Mouse (Mus musculus) ovary, adult 18-20 months (tissue): ENCODE results near the gene D930048N14Rik.
A peak's percentile ranks its signal among the peaks of the same experiment; 100 is the strongest.
"Not testable (repeated sequence)": the region's sequence is repeated elsewhere in the genome, so short reads cannot be mapped to it uniquely, and the experiment has no call there.

Source experiments
- DNase-seq: peaks from one replicate; pipeline ENCODE4 v3.0.0; 2022; ENCODE audit warnings: low spot score, mixed read lengths

Gene D930048N14Rik

DNA sequence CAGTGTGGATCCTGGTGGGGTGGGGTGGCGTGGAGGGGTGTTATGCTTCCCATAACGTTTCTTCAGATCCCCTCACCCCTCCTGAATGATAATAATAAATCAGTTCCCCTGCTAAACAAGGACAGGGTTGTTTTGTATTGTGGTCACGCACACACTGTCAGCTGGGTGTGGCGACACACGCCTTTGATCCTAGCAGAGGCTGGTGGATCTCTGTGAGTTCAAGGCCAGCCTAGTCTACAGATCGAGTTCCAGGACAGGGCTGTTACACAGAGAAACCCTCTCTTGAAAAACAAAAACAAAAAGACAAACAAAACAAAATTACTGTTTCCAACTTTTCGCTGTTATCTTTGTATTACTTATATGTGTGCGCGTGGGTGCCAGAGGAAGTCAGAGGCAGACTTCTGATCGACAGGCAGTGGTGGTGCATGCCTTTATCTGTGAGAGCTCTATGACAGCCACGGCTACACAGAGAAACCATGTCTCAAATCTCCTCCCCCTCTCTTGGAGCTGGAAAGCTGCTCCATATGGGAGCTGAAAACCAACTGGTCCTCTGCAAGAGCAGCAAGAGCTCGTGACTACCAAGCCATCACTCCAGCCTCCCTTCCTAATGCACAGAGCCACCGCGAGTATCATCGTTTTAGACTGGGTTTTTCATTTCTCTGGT, 21.0 kb upstream of the D930048N14Rik start:
- peak; percentile 68 for DNase-seq

DNA sequence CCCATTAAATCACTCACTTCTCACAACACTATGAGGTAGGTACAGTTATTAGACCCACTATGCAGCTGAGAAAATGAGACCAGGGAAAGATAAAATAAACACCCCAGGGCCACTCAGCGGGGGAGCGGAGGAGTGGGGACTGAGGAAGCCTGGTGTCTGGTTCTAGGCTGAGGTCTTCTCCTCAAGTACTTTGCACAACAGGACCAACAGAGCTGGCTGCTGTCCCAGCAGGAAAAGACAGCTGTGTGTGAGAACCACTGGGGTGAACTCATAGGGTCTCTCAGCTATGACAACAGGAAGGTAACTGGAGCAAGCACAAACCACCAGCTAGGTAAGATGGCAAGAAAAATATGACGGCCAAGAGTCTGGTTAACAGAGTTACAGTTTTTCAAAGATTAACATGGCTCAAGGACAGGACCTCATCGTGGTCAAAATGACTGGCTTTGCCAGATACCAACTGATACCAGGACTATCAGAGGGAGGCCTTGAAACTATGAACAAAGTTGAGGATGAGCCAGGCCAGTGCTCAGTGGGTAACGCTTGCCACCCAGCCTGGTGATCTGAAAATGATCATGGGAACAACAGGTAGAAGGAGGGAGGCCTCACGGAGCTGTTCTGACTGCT, 18.5 kb upstream of the D930048N14Rik start:
- peak; percentile 58 for DNase-seq

DNA sequence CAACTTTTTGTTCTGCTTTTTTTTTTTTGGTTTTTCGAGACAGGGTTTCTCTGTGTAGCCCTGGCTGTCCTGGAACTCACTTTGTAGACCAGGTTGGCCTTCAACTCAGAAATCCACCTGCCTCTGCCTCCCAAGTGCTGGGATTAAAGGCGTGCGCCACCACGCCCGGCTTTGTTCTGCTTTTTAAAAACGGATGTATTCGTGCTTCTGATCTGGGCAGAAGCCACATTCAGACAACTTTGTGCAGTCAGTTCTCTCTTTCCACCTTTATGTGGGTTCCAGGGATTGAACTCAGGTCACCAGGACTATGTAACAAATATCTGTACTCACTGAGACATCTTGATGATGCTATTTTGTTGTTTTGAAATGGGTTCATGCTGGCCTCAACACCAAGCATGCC, 17.6 kb upstream of the D930048N14Rik start:
- DNase-seq: not testable (repeated sequence)

DNA sequence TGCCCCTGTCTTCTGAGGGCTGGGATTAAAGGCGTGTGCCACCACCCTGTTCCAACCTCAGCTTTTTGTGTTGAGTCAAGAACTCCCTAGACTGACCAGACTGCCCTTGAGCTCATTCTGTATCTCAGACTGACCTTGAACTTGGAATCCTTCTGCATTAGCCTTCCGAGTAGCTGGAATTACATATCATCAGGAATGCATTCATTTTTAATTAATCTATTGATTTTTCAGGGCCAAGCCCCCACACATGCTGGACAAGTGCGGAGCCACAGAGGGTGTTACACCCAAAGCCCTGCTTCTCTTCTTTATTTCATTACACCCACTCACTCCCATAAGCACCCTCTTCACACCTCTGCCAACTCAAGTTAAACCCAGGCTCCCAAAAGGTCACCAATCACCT, 17.0 kb upstream of the D930048N14Rik start:
- peak; percentile 38 for DNase-seq

DNA sequence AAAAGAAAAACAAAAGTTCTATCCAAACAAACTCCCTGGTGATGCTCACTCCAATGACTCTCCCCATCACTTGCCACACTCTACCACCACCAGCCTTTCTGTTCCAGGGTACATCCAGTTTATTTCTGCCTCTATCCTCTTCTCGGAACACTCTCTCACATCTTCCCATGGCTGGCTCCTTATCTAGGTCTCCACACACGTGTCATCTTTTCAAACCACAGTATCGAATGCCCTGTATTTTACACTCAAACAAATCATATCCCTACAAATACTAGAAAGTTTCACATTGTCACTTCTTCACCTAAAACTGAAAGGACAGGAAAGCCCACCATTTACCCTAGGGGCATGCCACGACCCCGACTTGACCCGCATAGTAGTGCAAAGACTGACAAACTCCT, 15.6 kb upstream of the D930048N14Rik start:
- DNase-seq: no peak

DNA sequence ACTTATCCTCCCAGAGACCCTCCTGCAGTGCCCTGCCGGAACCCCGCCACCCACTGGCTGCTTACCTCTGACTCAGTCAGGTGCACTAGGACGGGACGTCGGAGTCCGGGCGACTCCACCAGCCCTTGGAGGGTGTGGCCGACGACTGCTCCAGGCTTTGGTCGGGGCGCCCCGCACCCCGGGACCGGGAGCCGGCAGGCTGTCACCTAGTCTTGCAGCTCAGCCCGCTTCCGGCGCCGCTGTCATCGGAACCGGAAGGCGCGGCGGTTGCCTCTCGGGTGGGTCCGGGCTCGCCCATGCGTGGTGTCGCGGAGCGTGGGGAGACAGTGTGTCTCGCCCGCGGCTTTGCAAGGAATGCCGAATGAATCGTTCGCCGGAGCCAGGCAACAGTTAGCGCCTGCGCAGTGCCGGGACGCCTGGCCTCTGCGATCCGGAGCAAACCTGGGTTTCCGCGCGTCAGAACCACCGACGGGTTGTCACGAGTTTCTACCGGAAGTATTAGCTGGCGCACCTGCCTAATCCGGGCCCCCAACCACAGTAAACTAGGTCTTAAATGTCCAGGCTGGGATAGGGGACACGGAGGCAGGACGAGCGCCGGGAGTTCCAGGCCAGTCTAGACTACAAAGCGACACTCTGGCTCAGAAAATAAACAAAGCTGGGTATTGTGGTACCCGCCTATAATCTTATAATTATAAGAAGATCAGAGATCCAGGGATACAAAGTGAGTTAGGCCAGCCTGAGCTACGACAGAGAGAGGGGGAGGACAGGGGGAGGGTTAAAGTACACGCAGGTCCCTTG, 15.0 kb upstream of the D930048N14Rik start, which contains the start of gene Rmnd5b:
Gene Rmnd5b (minus strand): TSS at position 372 of the 798 bp plus-strand sequence.
- DNase-seq: peak; percentile 80

DNA sequence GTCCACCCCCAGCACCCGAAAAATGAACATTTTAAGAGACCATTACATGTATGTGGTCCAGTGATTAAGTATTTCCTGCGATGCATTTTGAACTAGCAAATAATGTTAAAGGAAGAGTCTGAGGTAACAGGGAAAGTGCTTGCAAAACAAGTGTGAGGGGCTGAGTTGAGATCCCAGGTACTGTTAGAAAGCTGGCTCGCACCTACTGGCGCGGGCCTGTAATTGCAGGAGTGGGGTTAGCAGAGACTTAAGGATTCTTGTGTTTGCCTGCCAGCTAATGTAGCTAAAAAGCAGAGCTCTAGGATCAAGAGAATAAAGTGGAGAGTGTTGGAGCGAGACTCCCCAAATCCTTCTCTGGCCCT, 14.4 kb upstream of the D930048N14Rik start:
- no peak for DNase-seq

DNA sequence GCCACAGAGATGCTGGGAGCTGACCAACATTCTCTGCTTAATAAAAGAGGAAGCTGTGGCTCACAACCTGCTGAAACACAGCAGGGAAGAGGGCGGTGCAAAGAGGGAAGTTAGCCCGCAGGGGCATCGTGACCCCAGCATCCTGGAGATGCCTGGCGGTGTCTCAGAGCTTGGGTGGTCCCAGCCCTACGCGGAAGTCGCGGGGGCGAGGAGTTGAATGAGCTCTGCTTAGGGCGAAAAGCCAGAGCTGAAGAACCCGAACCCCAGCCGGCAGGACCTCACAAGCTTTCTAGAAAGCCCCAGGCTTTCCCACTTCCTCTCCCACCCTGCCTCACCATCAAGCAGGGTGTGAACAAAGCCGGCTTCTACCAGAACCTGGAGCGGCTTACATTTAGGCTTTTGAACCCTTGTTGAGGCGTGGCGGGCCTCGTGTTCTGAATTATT, 12.8 kb upstream of the D930048N14Rik start:
- peak; percentile 63 for DNase-seq

DNA sequence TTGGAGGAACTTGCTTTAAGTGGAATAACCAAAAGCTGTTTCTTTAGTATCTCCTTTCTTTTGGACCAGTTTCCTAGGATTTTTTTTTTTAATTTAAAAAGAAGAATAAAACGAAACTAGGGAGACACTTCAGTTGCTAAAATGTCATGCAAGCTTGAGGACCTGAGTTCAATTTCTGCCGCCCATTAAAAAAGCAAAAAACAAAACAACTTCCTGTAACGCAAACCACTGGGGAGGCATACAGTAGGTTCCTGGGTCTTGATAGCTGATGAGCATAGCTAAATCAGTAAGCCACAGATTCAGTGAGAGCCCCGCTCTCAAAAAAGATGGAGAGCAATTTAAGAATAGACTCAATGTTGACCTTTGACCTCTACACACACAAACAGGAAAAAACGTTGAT, 12.3 kb upstream of the D930048N14Rik start:
- no peak for DNase-seq

DNA sequence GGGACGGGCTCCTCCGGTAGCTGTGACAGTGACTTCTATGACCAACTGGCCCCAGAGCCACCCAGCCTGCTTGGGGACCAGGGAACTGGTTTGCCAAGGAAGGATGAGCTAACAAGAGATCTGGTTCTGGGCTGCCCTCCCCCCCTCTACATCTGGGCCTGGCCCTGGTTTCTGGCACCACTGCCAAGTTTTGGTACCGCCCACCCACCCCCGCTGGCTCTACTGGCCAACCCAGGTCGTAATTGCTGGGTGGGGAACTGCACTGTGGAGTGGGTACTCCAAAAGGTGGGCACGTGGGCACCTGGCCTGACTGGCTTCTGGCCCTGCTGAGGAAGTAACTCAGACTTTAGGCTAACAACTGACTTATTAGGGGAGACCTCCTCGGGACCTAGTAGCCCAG, 10.0 kb upstream of the D930048N14Rik start:
- DNase-seq: no peak

DNA sequence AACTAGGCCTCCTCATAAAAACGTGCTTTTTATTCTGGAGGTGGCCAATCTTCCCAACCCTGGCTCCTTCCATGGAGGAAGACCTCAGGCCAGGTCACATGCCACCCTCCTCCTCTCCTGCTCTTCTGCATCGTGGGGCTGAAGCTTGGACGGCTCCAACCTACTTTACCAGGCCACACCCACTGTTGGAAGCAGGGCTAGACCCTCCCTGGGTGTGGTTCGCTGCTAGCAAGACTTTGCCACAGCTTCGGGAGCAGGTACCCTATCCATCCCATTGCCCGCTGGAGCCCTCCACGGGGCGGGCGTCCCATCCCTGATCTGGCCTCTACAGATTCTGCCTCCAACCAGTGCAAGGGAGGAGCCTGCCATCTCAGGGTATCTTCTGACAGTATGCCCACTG, 7.6 kb upstream of the D930048N14Rik start:
- no peak for DNase-seq

DNA sequence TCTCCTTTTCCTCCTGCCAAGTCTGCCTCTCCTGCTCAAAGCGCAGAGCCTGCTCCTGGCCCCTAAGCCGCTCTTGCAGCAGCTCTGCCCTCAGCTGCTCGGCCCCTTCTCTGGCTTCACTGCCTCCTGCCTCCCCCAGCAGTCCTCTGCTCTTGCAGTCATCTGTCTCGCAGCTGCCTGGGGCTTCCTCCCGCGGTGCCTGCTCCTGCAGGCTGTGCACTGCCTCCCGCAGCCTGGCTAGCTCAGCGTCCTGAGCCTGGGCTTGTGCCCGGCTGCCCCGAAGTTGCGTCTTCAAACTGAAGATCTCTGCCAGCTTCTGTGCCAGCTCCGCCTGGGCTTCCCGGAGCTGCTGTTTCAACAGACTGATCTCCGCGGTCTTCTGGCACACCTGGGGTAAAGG, 7.0 kb upstream of the D930048N14Rik start:
- no peak for DNase-seq

DNA sequence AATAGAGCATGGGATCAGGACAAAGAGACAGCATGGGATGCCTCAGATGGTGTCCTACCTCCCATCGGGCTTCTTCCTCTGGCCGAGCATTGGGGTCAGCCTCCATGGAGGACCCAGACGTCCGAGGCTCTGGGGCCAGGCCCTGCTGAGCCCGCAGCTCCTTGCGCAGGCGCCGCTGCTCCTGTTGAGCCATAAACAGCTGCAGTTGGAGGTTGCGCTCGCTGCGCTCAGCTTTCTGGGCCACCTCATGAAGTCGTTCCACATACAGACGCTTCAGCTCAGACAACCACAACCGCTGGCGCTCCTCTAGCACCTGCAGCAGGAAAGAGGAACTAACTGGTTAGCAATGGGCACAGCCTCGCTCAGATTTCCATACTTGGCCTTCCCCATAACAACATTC, 6.5 kb upstream of the D930048N14Rik start:
- no peak for DNase-seq

DNA sequence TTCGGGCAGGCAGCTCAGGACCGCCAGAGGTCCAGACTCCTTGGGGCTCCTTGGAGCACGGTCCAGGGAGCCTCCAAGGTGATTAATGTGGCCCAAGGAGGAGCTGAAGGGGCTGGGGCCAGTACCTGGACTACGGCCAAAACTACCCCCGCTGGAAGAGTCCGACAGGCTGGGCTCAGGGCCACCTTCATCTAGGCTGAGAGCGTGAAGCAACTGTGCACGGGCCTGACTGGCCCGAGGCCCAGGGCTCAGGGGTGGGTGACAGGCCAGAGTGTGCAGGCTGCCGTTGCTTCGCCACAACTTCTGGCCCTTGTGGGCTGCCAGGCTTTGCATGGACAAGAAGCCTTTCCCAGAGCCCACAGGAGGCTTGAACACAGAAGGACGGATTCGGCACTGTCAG, 5.5 kb upstream of the D930048N14Rik start:
- DNase-seq: no peak

DNA sequence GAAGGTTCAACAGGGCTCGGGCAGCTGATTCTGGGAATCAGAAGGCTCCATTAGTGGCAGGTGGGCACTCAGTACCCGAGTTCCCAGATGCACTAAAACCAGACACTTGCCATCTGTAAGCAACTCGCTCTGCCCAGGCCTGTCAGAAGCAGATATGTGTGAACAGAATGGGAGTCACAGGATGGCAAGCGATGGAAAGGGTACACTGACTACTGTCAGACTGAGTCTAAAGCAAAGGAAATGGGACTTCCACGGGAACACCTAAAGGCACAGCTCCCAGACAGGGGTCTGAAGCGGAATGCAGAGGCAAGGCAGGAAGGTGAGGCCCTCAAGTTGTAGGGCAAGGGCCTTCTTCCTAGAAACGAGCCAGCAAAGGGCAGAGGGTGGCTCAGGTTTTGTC, 4.5 kb upstream of the D930048N14Rik start:
- no peak for DNase-seq

DNA sequence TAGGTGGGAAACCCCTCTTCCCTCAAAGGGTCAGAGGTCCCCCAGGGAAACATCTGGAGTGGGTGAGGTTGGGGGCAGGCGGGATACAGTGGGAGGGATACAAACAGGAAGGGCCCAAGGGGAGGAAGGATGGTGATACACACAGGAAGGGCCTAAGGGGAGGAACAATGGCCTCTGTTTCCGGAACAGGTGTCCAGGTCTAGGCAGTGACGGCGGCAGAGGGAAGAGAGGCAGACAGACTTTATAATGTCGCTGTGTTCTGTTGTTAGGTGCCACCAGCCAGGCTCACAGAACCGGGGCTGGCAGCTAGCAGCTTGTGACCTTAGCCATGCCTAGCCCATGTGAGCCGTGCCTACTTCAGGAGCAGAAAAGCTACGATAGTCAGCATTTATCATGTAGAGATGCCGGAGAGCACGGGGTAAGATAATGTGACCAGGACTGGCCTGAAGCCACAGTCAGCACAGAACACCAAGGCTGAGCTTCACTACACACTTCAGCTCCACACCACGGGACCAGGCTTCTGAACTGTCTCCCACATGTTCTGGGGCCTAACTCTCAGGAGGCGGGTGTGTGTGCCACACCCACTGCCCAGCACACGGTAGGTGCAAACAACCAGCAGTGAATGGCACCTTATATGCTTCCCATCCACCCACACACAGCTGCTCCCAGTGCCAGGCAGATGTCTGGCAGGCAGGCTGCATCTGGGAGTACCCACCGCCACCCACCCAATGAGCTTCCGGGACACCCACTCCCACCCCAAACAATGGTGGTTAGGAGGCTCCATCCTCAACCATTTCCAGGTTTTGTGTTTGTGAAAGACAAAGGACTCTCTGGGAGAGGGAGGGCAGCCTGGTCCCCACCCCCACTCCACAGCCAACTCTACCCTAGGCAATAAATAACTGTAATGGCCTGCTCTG, 3.7 kb upstream of the D930048N14Rik start:
- DNase-seq: no peak

DNA sequence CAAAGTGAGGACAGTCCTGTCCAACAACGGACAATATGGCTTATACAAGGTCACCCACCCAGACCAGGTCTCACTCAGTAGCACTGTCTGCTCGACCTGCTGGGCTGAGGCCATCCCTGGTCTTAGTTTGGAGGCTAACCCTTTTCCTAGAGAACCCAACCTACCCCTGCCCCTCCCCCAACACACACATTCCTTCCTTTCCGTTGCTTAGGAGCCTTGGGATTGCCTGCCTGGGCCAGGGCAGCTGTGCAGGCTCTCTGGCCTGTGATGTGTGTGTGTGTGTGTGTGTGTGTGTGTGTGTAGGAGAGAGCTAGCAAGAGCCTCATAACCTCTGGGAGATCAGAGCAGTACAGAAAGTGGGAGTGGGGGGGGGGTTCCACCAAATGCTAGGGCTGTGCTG, 2.2 kb upstream of the D930048N14Rik start:
- DNase-seq: no peak

DNA sequence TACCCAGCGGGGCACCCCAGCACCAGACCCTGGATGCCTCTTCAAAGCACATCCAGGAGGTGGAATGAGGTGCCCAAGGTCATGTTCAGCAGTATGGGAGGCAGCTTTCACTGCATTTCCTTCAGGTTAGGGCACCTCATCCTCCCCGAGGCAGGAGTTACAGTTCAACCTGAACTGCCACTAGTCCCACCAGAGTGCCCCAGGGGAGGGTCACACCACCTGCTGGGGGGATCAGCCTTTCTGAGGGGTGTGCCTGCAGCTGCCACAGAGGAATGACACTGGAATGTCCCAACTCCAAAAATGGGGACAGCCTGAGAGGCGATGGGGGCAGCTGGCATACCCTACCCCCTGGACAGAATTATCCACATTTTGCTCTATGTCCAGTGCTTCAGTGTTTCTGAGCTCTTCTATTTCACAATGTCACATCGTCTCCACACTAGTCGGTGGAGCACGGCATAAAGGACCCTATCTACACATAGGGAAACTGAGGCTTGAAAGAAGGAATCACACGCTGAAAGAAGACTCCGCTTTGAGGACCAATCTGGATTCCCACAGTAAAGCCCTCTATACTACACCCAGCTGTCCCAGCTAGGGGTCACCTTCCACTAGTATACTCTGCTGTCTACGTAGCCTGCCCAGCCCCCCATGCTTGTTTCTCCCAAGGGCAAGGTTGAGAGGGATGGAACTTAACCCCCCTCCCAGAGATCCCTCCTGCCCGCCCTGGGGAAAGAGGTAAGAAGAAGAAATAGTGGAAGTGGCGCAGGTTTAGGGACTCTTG, 1.5 kb upstream of the D930048N14Rik start:
- no peak for DNase-seq

DNA sequence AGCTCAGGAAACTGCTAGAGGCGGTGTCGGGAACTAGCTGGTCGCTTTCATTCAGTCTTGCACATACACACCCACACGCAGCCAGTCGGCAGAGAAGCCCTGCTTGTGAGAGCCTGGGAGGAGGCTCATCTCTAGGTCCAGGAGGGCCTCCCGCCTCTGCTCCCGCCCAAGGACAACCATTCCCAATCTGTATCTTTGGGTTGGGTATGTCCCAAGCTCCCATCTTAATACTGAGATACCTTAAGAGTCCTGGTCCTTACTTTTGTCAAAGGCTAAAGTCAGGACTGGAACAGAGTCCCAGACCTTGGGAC, 910 bp upstream of the D930048N14Rik start:
- no peak for DNase-seq

DNA sequence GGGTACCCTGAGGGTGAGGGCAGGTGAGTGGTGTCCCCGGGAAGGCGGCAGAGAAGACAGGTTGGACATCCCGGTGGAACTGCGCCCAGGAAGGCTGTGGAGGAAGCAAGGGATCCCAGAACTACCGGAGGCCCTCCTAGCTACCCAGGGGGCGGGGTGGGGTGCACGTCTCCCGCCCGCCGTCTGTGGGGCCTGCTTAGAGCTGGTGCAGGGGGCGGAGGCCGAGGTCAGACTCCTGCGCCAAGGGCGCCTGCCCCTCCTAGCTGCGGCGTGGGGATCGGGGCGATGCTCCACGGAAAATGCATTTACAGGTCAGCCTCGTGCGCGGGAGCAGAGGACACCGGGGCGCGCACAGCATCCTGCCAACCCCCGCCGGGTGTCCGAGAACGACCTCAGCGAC, 493 bp upstream of the D930048N14Rik start:
- DNase-seq: no peak

DNA sequence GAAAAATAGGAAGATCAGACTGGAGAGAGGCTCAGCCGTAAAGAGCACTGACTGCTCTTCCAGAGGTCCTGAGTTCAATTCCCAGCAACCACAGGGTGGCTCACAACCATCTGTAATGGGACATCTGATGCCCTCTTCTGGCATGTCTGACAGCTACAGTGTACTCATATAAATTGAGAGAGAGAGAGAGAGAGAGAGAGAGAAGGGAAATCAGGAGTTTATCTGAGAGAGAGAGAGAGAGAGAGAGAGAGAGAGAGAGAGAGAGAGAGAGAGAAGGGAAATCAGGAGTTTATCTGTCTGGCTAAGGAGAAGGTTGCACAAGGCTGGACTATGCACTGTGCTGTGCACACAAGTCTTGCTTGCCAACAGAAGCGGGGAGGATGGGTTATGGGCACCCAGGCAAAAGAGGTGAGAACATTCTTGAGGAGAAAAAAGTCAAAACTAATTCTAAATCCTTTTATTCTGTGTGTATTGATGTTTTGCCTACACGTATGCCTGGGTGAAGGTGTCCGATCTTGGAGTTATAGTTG, 2.2 kb downstream of the D930048N14Rik start:
- no peak for DNase-seq
